Mouse (Mus musculus) left cerebral cortex, postnatal 10 days (tissue): ENCODE data around the gene Ehbp1. TPM values are rescaled to one million over a fixed set of nuclear protein-coding genes. Genes with fewer than 3 reads are reported as not detected.

Experiments
- DNase-seq, 2 experiments: peaks; one replicate each; pipeline ENCODE4 v3.0.0; 2021 to 2022; ENCODE audit warnings: low spot score in 2 of 2, mixed read lengths in 1 of 2; ENCODE audit errors: extremely low spot score in 1 of 2
- intact Hi-C: fragments of 180-260 bp; cut with DNase I; formaldehyde crosslinking; loops from one replicate; pipeline ENCODE4 v1.15.1; 2025
- total RNA-seq, 2 experiments: library from RNA; stranded (reverse); gene quantifications; 2 replicates each; pipeline ENCODE4 v1.2.3; 2021

The Ehbp1 gene
- total RNA-seq, 2 experiments from 2014 or later: 66.2 to 68.6 TPM

DNA sequence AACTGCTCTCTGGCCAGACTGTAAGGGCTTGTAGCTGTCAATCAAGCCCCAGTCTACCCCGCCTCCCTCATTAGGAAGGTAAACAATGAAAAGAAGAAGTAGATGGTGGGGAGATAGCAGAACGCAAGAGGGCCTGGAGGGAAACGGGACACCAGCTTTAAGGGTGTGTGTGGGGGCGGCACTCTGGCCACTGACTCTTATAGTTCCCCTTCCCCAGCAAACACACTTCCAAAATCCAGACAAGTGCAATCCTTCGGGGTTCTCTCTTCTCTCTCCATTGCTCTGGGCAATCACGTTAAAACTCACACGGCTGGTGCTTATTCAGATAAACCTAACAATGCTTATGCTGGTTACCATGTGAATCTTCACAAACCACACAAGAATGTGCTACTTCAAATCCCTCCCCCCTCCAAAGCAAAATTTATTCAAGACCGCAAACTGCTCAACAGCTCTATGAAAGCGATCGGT, 333.9 kb downstream of the Ehbp1 start:
- DNase-seq: no peak
- intact Hi-C loops: no loop called here

DNA sequence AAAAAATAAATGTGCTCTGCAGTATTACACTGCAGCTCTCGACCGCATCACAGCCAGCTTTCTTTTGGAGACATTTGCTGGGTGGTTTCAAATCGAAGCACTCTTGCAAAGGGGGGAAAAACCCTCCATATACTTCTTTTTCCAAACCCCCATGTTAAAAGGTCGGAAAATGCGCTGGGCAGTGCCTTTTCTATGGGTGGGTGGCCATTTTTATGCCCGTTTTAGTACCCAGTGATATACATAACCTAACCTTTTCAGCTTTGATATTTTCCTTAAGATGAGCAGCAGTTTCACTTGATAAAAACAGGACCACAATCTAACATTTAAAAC, 334.3 kb downstream of the Ehbp1 start:
- DNase-seq: peak in 1 of 2 experiments; percentile 7
- intact Hi-C loops: no loop called here

DNA sequence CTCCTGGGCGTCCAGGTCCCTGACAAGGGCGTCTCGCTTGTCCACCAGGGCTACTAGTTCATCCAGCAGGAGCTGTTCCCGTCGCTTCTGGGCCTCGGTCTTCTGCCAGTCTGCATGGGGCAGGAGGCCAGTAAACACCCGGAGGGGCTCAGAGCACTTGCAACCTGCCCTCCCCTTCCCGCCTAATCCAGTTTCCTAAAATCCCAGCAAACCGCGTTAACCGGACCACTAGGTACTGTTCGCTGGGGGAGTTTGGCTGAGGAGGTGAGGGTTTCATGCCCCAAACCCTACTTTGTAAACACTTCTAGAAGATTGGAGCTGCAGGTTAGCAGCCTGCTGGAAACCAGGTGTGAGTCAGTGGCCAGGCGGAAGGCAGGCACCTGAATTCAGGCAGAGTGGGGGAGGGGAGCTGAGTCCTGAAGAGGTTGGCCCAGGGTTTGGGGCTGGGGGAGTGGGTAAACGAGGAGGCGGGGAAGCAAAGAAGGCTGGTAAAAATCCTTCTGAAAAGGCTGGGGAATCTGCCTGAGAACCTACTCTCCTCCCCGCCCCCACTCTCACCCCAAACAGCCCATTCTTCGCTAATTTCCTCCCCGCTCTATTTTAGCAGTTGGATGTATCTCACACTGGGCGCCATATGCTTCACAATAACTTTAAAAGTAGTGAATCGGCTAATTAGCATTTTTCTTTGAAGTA, 334.9 kb downstream of the Ehbp1 start:
- peak; percentile 16 to 33 for DNase-seq
- intact Hi-C loops: no loop called here

DNA sequence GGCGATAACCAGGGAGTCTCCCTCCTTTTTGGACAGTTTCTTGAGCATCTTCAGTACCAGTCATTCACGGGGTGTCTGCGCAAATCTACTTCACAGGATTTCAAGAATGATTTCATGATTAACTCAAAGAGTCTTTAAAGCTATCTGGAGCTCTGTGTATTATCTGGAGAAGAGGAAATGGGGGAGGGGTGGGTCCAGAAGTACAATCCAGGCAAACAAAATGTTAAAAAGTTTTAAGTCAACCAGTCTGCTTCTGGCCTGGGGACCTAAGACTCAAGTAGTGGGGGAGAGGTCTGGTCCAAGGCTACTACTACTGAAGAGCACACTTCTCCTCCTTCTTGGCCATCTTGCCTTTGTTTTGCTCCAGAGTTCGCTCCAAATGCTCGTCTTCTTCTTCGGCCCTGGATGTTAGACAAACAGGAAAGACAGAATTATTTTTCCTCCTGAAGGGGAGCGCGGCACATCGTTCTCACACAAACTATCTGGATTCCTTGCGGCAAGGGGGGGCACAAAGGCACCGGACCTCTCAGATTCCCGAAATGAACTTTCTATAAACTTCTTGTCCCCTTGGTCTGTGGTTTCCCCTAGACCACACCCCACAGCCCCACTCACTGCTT, 335.5 kb downstream of the Ehbp1 start:
- intact Hi-C loops: no loop called here

DNA sequence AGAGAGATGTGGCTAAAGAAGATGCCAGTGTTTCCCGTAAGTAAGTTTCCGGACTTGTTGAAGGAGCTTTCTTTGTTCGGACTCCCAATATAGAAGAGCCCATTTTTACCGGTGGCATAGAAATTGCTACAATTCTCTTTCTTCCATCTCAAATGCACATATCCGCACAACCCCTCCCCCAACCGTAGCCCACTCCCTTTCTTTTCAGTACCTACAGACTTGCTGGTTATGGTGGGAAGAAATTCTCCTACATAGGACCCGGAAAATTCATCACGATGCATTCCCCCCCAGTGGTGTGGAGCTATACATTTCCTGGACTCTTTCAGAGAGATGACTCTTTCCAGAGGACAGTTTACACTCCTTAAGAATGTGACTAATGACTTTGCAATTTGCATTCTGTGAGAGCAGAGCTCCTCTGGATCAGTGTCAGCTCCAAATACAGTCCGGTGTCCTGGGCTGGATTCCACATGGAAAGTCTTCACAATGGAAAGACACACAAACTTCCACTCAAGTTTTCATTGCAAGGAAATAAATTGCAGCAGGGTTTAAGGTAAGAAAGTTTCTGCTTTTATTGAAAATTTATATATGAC, 336.7 kb downstream of the Ehbp1 start:
- no peak for DNase-seq
- intact Hi-C loops: no loop called here

More for the DNA sequence above, 335.5 kb downstream of the Ehbp1 start:
- DNase-seq: no peak

DNA sequence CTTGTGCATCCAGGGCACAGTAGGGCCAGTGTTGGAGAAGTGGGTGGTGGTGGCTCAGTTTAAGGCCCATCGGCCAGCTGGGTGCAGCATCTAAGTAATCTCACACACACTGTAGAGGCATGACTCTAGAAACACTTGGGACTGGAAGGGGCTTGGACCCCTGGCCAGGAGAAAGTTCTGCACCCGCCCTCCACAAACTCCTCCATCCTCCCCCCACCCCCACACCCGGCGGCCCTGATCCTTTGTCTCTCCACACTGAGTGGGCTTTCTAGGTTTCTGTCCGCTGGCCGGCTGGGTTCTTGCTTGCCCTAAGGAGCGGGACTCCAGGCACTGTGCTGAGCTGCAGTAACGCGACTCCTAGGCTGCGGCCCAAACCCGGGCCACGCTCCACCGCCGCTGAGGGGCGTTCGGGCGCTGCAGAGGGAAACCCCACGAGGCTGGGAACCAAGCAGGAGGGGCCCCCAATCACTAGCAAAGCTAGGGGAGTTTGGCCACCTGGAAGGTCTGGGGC, 337.7 kb downstream of the Ehbp1 start:
- intact Hi-C loops: no loop called here
- DNase-seq: peak; percentile 16 to 47

DNA sequence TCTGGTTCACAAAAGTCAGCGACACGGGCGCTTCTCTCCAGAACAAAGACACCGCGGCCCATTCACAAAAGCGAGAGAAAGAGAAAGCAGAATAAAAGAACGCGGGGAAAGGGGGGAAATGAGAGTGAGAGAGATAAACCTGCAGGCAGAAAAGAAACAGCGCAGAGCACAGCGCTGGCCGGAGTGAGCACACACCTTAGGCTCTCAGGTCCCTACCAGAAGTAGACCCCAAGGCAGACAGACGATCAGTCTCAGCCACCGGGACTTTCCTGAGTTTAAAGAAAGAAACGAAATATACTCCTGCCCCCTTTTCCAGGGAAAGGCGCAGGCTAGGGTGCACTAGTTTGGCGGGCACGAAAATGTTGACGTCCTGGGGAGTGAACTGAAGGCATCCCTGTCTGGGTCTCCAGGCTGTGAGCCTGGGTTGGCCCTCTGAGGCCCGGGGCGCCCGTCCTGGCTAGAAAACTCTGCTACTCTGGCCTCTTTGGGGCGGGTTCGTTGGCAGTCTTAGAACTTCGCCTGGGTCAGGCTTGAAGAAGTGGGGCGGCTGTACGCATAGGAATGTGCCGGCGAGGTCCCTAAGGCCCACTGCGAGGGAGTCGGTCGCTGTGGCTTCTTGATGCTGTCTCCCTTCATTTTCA, 338.6 kb downstream of the Ehbp1 start:
- DNase-seq: peak in 1 of 2 experiments; percentile 13
- intact Hi-C loops: no loop called here

DNA sequence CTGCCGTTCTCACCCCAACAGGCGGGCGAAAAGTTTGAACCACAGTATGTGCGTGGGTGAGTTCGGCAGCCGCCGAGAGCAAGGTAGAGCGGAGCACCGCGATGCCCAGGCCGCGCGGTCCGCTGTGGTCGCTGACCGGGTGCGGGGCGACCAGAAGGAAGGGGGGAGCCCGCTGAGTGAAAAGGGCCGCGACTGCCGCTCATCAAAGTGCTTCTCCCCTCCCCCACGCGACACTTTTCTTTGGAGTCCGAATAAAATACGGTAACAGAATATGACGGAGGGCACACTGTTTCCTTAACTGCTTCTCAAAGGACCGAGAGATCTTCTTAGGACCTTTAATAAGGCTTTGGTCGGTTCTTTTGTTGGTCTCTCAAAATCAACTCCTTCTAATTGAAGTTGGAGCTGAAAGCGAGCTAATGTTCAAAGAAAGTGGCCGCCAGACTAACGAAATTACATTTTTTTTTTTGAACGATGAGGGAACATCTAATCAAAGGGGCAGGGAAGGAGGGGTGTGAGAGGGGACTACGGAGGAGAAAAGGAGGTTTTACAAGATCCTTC, 339.2 kb downstream of the Ehbp1 start, which contains the start of gene Otx1:
TSS of gene Otx1 (minus strand) at position 115 of the 558 bp plus-strand sequence.
- DNase-seq: peak; percentile 14 to 56

DNA sequence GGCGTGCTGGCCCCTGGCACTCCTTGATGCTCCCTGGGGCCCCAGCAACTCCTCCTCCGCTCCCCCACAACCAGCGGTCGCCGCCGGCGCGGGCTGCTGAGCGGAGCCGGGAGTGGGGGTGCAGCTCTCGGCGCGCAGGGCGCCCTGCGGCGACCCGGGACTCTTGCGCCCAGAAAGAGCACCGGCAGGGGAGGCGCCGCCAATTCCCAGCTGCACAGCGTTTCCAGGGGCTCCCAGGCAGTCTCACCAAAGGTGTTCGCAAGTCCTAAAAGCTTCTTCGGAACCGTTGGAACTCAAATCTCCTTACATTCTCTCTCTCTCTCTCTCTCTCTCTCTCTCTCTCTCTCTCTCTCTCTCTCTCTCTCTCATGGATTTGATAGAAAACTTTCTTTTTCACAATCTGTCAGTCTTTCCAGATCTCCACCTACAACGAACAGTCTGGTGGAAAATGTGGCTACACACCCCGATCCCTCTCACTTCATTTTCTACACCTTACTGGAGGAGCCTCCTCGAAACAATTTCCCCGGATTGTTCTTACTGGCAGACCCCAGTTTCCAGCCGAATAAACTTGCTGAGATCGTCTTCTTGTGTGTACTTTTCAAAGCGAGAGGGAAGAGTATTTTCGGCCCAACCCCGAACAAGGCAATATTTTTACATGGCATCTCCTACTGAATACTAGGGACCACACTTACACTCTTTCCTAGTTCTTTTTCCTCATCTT, 339.9 kb downstream of the Ehbp1 start:
- intact Hi-C loops: no loop called here
- DNase-seq: peak in 1 of 2 experiments; percentile 8

More for the DNA sequence above, 339.2 kb downstream of the Ehbp1 start, which contains the start of gene Otx1:
- intact Hi-C loops: no loop called here

DNA sequence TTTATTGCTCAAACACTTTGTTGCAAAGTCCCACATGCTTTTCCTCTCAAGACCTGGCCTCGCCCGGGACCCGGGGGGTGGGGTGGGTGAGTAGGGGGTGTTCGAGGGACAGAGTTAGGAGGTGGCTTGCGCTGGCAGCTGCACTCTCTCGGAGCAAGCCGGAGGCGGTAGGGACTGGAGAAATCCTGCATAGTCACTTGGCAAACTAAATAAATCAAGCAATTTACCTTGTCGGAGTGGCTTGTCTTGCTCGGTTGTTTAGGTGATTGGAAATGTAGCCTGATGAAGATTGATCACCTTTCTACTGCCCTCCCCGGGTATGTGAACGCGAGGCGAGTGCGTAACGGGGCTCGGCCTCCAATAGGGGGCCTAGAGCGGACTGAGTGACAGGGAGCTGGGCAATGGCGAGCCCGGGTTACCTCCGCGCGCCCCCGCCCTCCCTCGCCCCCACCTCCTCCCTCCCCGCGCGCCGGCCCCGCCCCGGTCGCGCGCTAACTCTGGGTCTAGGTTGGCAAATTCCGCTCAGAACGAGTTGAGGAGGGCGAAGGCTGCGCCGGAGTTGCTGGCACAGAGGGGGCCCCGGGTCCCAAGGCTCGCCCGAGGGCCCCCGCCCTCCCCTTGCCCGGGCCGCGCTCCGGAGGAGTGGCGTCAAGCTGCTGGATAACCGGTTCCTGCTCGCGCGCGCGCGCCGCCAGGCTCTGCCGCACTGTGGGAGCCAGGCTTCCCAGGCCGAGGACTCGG, 340.6 kb downstream of the Ehbp1 start:
- peak; percentile 34 to 73 for DNase-seq
- intact Hi-C loops: no loop called here

DNA sequence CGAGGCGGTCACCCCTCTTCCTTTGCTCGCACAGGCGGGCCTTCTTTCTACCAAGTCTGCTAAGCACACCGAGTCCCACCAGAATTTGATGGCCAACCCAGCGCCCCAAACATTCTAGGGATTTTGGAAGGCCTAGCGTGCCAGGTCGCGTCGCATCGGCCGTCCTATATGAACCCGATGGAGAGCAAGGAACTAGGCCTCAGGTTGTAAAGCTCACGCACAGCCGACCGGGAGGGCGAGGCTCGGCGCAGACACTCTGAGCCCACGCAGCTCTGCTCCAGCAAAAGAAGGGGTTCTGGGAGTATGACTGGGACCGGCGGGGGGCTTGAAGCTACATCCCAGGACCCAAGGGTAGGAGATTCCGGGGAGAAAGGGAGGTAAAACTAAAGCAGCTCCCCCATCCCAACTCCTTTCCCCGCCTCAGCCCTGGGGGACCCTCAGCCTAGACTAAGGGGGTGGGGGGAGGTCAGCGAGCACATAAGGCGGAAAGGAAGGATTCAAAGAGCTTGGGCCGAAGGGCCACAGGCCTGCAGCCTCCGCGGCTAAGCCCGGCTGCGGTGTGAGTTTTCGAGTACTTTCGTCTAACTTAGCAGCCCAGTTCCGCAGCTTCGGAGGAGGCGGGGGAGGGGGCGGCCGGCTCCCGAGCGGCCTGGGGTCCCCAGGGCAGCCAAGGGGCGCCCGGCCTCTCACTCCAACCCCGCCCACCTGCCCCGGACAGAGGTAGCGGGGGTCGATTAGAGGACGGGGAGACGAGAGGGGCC, 341.6 kb downstream of the Ehbp1 start:
- no peak for DNase-seq
- intact Hi-C loops: no loop called here

DNA sequence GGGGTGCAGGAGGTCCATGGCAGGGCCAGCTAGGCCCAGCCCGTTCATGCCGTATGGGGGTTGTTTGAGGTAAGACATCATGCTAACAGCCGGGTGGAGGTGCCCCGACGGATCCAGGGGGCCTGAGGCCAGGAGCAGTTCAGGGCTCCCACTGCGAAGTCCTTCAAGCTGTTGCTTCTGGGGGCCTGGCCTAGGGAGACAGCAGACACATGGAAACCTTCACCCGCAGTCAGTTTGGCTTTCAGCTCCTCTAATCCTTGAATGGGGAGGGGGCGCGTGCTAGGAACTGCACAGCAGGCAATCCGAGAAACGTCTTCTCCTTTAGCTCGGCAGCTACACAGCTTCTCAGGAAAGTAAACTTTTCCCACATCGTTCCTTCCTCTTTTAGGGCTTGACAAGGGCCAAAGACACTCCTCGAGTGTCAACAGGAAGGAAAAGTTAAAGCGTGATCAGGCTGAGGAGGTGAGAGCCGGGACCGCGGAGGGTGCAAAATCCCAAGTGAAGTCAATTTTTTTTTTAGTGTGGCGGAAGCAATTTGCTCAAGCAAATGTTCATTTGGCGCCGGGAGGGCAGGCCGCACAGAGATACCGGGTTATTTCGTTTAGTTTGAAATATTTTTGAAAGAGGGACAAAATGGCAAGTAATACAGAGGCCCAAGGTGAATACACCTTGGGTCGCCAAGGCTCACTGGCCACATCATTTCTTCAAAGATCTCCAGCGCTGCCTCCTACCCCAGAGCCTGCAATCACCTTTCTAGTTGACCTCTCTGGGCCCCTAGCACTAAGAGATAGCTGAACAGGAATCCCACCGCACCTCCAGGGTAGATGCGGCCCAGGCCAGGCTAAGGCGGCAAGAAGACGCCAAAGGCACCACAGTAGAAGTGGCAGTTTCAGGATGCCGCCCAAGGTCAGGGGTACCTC, 342.4 kb downstream of the Ehbp1 start:
- intact Hi-C loops: loop anchor here (10.0 kb wide), 1 partner anchor 615 kb away; no protein-coding TSS in a partner anchor
- DNase-seq: no peak

DNA sequence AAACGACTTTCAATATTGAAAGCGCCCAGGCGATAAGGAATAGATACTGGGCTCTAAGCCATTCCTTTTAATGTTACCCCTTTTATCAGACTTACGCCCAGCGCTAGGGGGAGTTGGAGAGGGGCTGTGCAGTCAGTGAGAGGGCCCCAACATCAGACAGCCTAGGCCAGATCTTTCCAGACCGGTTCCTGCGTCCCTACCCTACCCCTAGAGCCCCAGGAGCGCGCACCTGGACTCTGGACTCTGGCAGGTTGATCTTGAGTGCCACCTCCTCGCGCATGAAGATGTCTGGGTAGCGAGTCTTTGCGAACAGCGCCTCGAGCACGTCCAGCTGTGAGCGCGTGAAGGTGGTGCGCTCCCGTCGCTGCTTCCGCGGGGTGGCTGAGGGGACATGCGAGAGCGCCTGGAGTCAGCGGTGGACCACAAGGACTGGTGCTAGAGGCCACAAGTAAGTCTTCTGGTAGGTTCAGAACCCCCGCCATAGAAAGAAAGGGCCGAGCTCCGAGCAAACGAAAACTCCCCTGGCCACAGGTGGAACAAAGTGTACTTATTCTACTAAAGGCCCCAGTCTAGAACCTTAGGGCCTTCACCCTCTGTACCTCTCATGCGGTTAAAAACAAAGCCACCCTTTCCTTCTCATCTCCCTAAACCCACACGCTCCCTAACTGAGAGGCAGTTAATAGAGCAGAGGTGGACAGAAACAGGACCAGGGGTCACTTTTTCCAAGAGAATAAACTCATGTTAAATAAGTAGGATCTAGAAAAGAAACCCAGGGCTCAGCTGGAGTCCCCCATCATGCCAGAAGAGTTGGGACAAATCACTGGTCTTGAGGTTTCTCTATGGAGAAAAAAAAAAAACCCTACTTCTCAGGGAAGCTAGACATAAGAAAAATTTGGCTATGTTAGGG, 343.7 kb downstream of the Ehbp1 start:
- intact Hi-C loops: loop anchor here (10.0 kb wide), 1 partner anchor 616 kb away; no protein-coding TSS in a partner anchor
- no peak for DNase-seq

DNA sequence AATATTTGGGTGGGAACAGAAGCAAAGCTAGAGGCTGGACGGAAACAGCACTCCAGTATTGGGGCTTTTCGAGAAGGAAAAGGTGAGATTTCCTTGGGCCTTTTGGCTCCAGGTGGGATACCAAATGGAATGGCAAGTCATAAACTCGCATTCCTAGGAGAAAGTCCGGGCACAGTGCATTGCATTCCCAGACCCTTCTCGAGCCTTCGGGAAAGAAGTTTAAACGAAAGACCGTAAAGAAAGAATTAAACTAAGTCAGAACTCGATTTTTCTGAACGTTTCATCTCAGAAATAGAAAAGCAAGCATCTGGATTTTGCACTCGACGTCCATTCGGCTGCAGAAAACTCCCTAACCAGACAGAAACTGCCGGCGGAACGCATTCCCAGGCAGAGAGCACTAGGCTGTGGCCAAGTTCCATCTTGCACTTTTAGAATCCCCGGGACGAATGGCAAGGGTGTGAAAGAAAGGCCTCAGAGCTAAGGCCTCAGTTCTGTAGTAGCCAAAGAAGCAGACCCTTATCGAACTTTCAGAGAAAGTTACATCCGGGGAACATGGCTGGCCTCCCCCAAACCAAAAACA, 344.4 kb downstream of the Ehbp1 start:
- intact Hi-C loops: loop anchor here (10.0 kb wide), 1 partner anchor 617 kb away; no protein-coding TSS in a partner anchor
- peak in 1 of 2 experiments; percentile 17 for DNase-seq
